Mouse (Mus musculus) hindbrain, embryonic 15.5 days (tissue): ENCODE measurements around the gene Apobec1. TPM values are rescaled to one million over a fixed set of nuclear protein-coding genes. Genes with fewer than 3 reads are reported as not detected.
"Not testable (repeated sequence)": the region's sequence is repeated elsewhere in the genome, so short reads cannot be mapped to it uniquely, and the experiment has no call there.

Source experiments
- ATAC-seq: fragments of 200-750 bp; cut with Nextera tagmentation; 2 replicates; pipeline ENCODE4 v1.8.0; 2017; ENCODE audit warnings: low read depth, moderate number of reproducible peaks, moderate TSS enrichment; ENCODE audit not compliant: low FRiP score
- H3K27ac ChIP-seq: fragments of 300-500 bp; sonication (generic); replicated peaks from 2 replicates; pipeline ENCODE4 v1.5.1; 2015; ENCODE audit warnings: mild to moderate bottlenecking, inconsistent platforms
- H3K27me3 ChIP-seq: fragments of 300-500 bp; sonication (generic); 2 replicates; pipeline ENCODE4 v1.6.1; 2015; ENCODE audit warnings: control low read depth, inconsistent platforms
- H3K36me3 ChIP-seq: fragments of 300-500 bp; sonication (generic); 2 replicates; pipeline ENCODE4 v1.6.1; 2015; ENCODE audit warnings: control low read depth, inconsistent platforms
- H3K4me1 ChIP-seq: fragments of 300-500 bp; sonication (generic); replicated peaks from 2 replicates; pipeline ENCODE4 v1.6.1; 2015; ENCODE audit warnings: control low read depth, inconsistent platforms
- H3K4me2 ChIP-seq: fragments of 300-500 bp; sonication (generic); 2 replicates; pipeline ENCODE4 v1.6.1; 2015; ENCODE audit warnings: moderate library complexity, mild to moderate bottlenecking, inconsistent platforms
- H3K4me3 ChIP-seq: fragments of 300-500 bp; sonication (generic); 2 replicates; pipeline ENCODE4 v1.5.1; 2015; ENCODE audit warnings: mild to moderate bottlenecking, inconsistent platforms
- H3K9ac ChIP-seq: fragments of 300-500 bp; sonication (generic); 2 replicates; pipeline ENCODE4 v1.6.1; 2015; ENCODE audit warnings: inconsistent platforms
- H3K9me3 ChIP-seq: fragments of 300-500 bp; sonication (generic); 2 replicates; pipeline ENCODE4 v1.6.1; 2016; ENCODE audit warnings: control low read depth, inconsistent platforms
- WGBS: fragments of 180-500 bp; shearing (Covaris S2); methylation state at CpG from one replicate; pipeline ENCODE4 v1.1.7; 2015; 5-methylcytosine and 5-hydroxymethylcytosine counted together
- polyA plus RNA-seq: library from polyadenylated mRNA; unstranded; fragments of >200 nt; fragmentation: Nextera tagmentation; extraction: Ambion mirVana; gene quantifications from 2 replicates; pipeline ENCODE4 v1.2.1, GENCODE M21; 2015

The Apobec1 gene
- 1.4 and 2.4 TPM in 2 replicates for polyA plus RNA-seq

DNA sequence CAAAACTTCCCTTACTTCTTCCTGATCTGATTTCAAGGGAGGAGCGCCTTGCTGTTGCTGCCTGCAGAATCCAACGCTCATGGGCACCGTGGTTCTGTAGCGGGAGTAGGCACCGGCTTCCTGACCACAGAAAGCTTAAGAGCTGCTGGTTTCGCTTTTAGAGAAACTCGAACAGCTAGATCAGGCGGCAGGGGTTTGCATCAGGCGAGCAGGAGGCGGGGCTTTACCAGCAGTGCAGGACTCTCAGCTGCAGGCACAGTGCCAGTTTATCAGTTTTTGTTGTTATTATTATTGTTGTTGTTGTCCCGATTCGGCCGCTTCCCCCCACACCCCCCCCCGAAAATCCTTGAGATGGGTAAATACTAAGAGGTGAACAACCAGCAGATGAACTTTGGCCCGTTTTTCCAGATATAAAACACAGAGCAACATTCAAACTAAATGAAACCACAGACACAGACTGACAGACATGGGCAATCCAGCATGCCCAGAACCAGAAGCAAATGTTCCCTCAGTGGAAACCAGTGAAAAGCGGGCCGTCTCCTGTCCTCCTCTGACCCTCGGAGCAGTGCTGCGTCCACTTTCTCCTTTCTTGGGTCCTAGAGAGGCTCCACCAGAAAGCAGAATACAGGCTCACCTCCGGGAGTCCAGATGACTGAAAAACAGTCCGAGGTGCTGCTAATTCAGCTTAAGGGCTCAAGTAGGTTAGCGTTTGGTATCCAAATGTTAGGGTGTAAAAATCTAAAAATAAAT, at the start of gene Apobec1:
TSS of gene Apobec1 (minus strand) at position 203 of the 750 bp plus-strand sequence.
- peak within 1 kb of the TSS; percentile 25; the same call in 1 of the 2 replicates for H3K27ac ChIP-seq
- peak within 1 kb of the TSS; percentile 63 for H3K4me2 ChIP-seq
- no peaks in the 10 kb centered on the region for H3K9me3 ChIP-seq
- peak within 1 kb of the TSS; percentile 34 for H3K4me3 ChIP-seq
- peak within 1 kb of the TSS; percentile 26; the same call in 1 of the 2 replicates for H3K9ac ChIP-seq
- peak; percentile 85; the same call in 1 of the 2 replicates for ATAC-seq
- no peaks in the 10 kb centered on the region for H3K27me3 ChIP-seq
- H3K36me3 ChIP-seq = no peaks in the 10 kb centered on the region
- H3K4me1 ChIP-seq = 0 out of 2 replicates have a peak, but pooled peaks cover 2% of the 10 kb centered on the region
- WGBS = 8% methylated on average over 22 of the region's 22 CpGs

DNA sequence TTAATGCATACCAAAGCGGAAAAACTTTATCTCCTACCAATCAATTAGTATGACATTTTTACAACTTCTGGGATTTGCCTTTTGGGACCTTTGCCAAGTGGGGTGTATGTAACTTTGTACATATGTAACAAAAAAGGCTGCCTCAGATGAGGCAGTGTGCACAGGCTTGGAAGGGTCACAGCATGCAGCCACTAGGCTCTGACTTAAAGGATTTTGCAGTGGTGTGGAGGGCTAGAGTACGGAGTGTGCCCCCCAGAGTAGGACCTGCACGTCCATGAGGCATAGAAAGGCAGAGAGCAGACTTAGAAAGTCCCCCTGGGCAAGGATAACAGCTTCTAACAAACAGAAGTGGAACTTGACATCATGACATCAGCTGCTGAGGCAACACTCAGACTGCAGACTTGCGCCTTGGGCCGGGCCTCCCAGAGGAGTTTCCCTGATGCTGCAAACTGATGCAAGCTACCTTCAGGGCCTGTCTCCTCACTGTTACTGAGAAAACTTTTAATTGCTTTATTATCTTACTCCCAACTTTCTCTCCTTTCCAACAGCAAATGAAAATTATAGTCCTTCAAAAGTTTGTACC, 48.2 kb upstream of the Apobec1 start:
- no peak overlapping the region for H3K27ac ChIP-seq
- no peaks in the 10 kb centered on the region for H3K36me3 ChIP-seq
- no peaks in the 10 kb centered on the region for H3K27me3 ChIP-seq
- no peak for ATAC-seq
- H3K9me3 ChIP-seq = no peaks in the 10 kb centered on the region
- 75% methylated on average over 5 of the region's 5 CpGs for WGBS
- no peaks in the 10 kb centered on the region for H3K4me1 ChIP-seq
- no peak overlapping the region for H3K4me2 ChIP-seq
- H3K9ac ChIP-seq = no peak overlapping the region
- H3K4me3 ChIP-seq = no peak overlapping the region

DNA sequence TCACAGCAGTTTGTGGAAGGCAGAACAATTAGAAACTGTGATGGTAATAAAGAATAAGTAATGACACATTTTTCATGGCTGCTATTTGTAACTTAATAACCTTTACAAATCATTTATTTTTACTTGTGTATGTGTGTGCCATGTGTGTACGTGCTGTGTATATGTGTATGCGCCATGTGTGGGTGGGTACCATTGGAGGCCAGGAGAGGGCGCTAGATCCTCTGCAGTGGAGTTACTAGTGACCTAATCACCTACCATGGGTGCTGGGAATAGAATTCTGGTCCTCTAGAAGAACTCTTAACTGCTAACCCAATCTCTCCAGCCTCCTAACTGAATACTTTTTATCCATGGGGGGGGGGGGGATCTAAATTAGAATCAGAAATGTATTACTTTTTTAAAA, 47.7 kb upstream of the Apobec1 start:
- H3K27me3 ChIP-seq = no peaks in the 10 kb centered on the region
- H3K36me3 ChIP-seq = no peaks in the 10 kb centered on the region
- WGBS = 79% methylated on average over 3 of the region's 3 CpGs
- no peaks in the 10 kb centered on the region for H3K9me3 ChIP-seq
- H3K4me2 ChIP-seq = no peak overlapping the region
- H3K4me3 ChIP-seq = no peak overlapping the region
- no peak for ATAC-seq
- H3K9ac ChIP-seq = no peak overlapping the region
- no peak overlapping the region for H3K27ac ChIP-seq
- H3K4me1 ChIP-seq = no peaks in the 10 kb centered on the region

DNA sequence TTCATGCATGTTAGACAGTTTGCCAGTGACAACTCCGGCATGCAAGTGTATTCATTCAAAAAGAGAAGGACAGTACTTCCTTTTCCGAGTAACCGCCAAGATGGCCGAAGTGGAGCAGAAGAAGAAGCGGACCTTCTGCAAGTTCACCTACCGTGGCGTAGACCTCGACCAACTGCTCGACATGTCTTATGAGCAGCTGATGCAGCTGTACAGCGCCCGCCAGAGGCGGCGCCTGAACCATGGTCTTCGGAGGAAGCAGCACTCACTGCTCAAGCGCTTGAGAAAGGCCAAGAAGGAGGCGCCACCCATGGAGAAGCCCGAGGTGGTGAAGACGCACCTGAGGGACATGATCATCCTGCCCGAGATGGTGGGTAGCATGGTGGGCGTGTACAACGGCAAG, 42.0 kb upstream of the Apobec1 start:
- ATAC-seq, H3K4me1 ChIP-seq: not testable (repeated sequence)
- WGBS = 92% methylated on average over 21 of the region's 21 CpGs

DNA sequence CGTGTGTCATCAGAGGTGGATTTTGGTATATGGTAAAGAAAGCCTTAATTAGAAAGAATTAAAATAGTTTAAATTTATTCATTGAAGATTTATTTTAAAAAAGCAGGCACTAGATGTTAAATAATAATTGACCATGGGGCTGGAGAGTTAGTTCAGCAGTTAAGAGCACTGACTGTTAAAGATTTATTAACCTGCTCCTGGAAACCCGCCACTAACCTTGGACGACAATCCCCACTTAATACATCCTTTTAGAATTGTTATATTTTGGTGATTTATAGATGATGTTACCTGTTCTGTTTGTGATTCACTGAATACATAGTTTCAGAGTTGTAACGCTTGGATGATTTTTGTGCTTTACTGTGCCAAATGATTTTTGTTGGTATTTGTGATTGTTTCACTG, 35.3 kb upstream of the Apobec1 start:
- not testable (repeated sequence) for ATAC-seq, H3K9ac ChIP-seq, H3K27me3 ChIP-seq, H3K4me1 ChIP-seq, H3K27ac ChIP-seq, H3K4me3 ChIP-seq, H3K4me2 ChIP-seq, H3K9me3 ChIP-seq, H3K36me3 ChIP-seq
- 83% methylated on average over 4 of the region's 4 CpGs for WGBS

More for the DNA sequence above, 42.0 kb upstream of the Apobec1 start:
- not testable (repeated sequence) for H3K4me3 ChIP-seq, H3K36me3 ChIP-seq, H3K4me2 ChIP-seq, H3K9ac ChIP-seq, H3K9me3 ChIP-seq, H3K27ac ChIP-seq, H3K27me3 ChIP-seq

DNA sequence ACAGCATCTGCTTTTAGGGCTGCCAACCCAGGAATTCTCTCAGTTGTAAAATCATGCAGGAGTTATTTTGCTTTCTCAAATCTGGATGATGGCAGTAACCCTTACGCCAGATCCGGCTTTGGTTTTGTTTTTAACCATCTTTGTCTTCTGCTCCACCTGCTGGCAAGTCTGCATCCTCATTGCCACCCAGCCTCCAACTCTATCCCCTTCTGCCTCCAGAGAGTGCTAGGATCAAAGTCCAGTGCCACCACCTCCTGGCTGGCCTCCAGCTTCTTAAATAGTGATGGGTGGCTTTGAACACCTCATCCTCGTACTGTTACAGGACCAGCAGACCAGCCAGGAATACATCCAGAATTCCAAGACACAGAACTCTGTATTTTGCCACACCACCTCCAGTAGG, 34.4 kb upstream of the Apobec1 start:
- Histone ChIP-seq H3K9me3 (no peaks in the 10 kb centered on the region), H3K27ac (no peak overlapping the region), H3K4me1 (no peaks in the 10 kb centered on the region), H3K36me3 (no peaks in the 10 kb centered on the region), H3K27me3 (no peaks in the 10 kb centered on the region), H3K4me3 (no peak overlapping the region), H3K9ac (no peak overlapping the region), H3K4me2 (no peak overlapping the region)
- 82% methylated on average over 3 of the region's 3 CpGs for whole genome bisulfite sequencing
- no peak for ATAC-seq

DNA sequence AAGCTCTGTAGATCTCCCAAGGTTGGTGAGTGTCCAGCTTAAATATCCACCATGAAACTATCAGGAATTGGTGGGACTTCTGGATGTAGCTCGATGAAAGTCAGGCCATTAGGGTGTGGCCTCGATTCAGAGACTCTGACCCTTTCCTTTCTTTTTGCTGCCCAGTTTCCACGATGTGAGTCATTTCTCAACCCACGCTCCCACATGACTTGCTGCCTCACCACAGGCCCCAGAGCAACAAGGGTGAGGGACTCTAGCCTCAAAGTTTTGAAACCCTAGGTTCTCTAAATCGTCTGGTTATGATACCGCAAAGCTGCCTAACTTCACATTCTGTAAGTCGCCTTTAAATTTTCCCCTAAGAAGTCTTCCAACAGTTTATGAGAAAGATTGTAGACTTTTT, 33.1 kb upstream of the Apobec1 start:
- no peak for ATAC-seq
- Histone ChIP-seq H3K27ac (no peak overlapping the region), H3K27me3 (no peaks in the 10 kb centered on the region), H3K4me2 (no peak overlapping the region), H3K4me1 (no peaks in the 10 kb centered on the region), H3K9me3 (no peaks in the 10 kb centered on the region), H3K4me3 (no peak overlapping the region), H3K36me3 (no peaks in the 10 kb centered on the region), H3K9ac (no peak overlapping the region)
- 86% methylated on average over 7 of the region's 7 CpGs for WGBS

DNA sequence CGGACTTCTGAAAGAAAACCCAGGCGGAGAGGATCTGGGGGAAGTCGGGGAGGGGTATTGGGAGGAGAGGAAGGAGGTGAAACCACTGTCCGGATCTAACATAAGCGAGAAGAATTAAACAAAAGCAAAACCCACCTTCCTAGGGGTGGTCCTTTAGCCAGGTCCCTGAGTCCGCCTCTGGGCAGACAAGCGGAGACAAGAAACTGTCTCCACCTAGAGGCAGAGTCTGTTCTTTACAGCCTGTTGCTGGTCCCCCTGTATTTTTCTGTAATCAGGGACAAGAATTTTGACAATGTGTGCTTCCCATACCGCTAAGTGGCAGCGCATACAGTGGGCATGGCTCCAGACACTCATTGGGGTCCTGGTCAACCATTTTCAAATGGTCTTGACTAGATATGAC, 31.2 kb upstream of the Apobec1 start:
- WGBS = 59% methylated on average over 9 of the region's 9 CpGs
- ATAC-seq = no peak

DNA sequence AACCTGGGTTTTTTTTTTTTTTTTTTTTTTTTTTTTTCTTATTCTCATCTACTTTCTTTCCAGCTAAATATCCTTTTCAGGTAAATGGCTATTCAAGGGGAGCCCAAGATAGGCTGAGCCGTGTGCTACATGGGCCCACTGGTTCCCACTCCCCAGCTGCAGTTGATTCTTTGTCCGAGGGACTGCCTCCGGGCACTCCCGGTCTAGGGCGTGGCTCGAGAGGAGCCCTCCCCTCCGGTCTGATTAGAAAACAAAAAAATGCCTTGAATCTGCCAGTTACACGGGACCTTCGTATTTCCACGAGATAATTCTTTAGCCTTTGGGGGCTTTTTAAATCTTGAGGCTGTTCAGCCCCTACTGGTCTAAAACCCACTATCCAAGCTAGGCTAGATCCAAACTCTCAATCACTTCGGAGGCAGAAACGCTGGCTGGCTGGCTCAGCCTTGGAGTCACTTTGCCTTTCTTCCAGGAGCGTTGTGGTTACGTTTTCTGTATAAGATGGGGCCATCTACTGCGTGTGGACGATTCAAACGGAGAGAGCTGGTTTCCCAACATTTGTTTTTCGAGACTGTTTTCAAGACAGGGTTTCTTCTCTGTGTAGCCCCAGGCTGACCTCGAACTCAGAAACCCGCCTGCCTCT, 25.3 kb upstream of the Apobec1 start:
- no peak overlapping the region for H3K9ac ChIP-seq
- no peaks in the 10 kb centered on the region for H3K4me1 ChIP-seq
- peak overlapping the region; percentile 46 for H3K4me2 ChIP-seq
- H3K9me3 ChIP-seq = no peaks in the 10 kb centered on the region
- no peaks in the 10 kb centered on the region for H3K36me3 ChIP-seq
- no peak overlapping the region for H3K27ac ChIP-seq
- no peak for ATAC-seq
- peak overlapping the region; percentile 18; the same call in 1 of the 2 replicates for H3K4me3 ChIP-seq
- WGBS = 33% methylated on average over 20 of the region's 20 CpGs
- no peaks in the 10 kb centered on the region for H3K27me3 ChIP-seq

More for the DNA sequence above, 31.2 kb upstream of the Apobec1 start:
- Histone ChIP-seq H3K36me3 (no peaks in the 10 kb centered on the region), H3K4me2 (no peak overlapping the region), H3K9me3 (no peaks in the 10 kb centered on the region), H3K4me1 (no peaks in the 10 kb centered on the region), H3K27me3 (no peaks in the 10 kb centered on the region), H3K9ac (no peak overlapping the region), H3K4me3 (no peak overlapping the region), H3K27ac (no peak overlapping the region)

DNA sequence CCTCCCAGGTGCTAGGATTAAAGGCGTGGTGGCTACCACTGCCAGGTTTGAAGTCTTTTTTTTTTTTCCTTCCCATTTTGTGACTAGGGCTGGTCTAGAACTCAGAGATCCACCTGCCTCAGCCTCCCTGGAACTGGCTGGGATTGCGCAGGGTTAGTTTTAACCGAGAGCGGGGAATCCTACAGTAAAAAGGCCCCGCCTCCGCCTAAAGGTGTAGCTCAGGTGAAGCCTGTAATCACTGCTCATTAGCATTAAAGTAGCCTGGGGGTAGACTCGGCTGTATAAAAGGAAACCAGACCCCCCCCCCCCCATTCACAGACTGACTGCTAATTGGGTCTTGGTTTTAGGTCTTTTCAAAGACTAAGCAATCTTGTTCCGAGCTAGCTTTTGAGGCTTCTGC, 23.9 kb upstream of the Apobec1 start, which contains the start of gene Dppa3:
TSS of gene Dppa3 (plus strand) at position 301 of the 400 bp plus-strand sequence.
- Histone ChIP-seq H3K27ac (no peak within 1 kb of the TSS), H3K9me3 (no peaks in the 10 kb centered on the region), H3K4me1 (no peaks in the 10 kb centered on the region), H3K4me2 (peak within 1 kb of the TSS; percentile 46), H3K36me3 (no peaks in the 10 kb centered on the region), H3K27me3 (no peaks in the 10 kb centered on the region), H3K9ac (no peak within 1 kb of the TSS), H3K4me3 (no peak within 1 kb of the TSS)
- no peak for ATAC-seq
- 90% methylated on average over 8 of the region's 8 CpGs for WGBS

DNA sequence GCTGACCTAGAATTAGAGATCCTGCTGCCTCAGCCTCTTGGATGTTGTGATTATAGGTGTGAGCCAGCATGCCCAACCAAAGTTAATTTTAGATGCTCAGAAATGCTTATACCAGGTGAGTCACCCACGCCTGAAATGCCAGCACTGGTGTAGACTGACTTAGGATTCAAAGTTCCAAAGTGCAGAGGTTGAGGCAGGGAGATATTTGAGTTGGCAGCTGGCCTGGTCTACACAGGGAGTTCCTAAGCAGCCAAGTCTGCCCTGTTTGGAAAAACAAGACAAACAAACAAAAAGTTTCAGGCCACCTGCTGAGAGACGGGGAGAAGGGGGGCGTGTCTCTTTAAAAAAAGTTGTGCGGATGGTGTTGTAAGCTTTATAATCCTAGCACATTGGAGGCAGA, 22.9 kb upstream of the Apobec1 start:
- no peak overlapping the region for H3K4me3 ChIP-seq
- H3K9me3 ChIP-seq = no peaks in the 10 kb centered on the region
- no peaks in the 10 kb centered on the region for H3K27me3 ChIP-seq
- H3K36me3 ChIP-seq = no peaks in the 10 kb centered on the region
- no peaks in the 10 kb centered on the region for H3K4me1 ChIP-seq
- no peak overlapping the region for H3K27ac ChIP-seq
- no peak overlapping the region for H3K9ac ChIP-seq
- no peak overlapping the region for H3K4me2 ChIP-seq
- ATAC-seq = no peak
- 81% methylated on average over 4 of the region's 4 CpGs for WGBS

DNA sequence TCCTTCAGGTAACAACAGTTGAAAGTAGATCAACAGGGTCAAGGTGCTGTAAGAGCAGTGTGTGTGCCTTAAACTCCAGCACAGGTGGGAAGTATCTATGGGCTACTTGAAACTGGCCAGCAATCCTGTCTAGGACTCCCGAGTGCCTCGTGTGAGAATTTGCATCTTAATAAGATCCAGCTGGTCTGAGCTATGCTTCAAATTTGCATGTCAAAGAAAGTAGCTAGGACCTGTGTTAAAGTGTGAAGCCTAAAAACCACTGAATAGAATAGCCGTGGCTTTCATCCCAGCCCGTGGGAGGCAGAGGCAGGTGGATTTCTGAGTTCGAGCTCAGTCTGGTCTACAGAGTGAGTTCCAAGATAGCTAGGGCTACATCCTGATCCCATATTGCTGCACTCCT, 22.2 kb upstream of the Apobec1 start:
- no peak overlapping the region for H3K4me3 ChIP-seq
- no peaks in the 10 kb centered on the region for H3K36me3 ChIP-seq
- no peaks in the 10 kb centered on the region for H3K4me1 ChIP-seq
- H3K27ac ChIP-seq = no peak overlapping the region
- 27% methylated on average over 5 of the region's 5 CpGs for WGBS
- no peaks in the 10 kb centered on the region for H3K27me3 ChIP-seq
- H3K9ac ChIP-seq = no peak overlapping the region
- no peaks in the 10 kb centered on the region for H3K9me3 ChIP-seq
- ATAC-seq = no peak
- H3K4me2 ChIP-seq = no peak overlapping the region
